Mouse (Mus musculus): ENCODE data around the gene Cyp2s1. TPM values are rescaled to one million over a fixed set of nuclear protein-coding genes. Genes with fewer than 3 reads are reported as not detected.
A peak's percentile ranks its signal among the peaks of the same experiment; 100 is the strongest.

The Cyp2s1 gene
- polyA plus RNA-seq, 1 experiment from 2014 or later: 3.3 TPM

GRCm38 (mm10) chr7:25788220-25789128, 28.2 kb downstream of the Cyp2s1 start, which contains the start of gene Axl:
Gene Axl (minus strand): TSS chr7:25788705.
- WGBS: under 1% methylated on average over 26 of the region's 30 CpGs
- Histone ChIP-seq H3K4me2 (ENCODE audit: low read depth) (peak within 1 kb of the TSS; percentile 74), H3K36me3 (ENCODE audit: control insufficient read depth, insufficient read depth, low read length) (no peaks in the 10 kb centered on the region), H3K27me3 (ENCODE audit: control insufficient read depth, insufficient read depth, low read length) (no peaks in the 10 kb centered on the region), H3K9me3 (ENCODE audit: control insufficient read depth, low read length) (no peaks in the 10 kb centered on the region), H3K4me3 (ENCODE audit: low read depth, low read length) (peak within 1 kb of the TSS; percentile 36), H3K4me1 (ENCODE audit: control insufficient read depth, insufficient read depth, low read length) (peaks cover 6% of the 10 kb centered on the region; the same call in 1 of the 2 replicates), H3K27ac (ENCODE audit: low read depth, low read length) (no peak within 1 kb of the TSS), H3K9ac (ENCODE audit: low read length) (peak within 1 kb of the TSS; percentile 63)
- ATAC-seq (ENCODE audit: insufficient read depth, low FRiP score, low TSS enrichment): peak; percentile 81
- DNase-seq (ENCODE audit: low spot score): peak; percentile 82

DNA sequence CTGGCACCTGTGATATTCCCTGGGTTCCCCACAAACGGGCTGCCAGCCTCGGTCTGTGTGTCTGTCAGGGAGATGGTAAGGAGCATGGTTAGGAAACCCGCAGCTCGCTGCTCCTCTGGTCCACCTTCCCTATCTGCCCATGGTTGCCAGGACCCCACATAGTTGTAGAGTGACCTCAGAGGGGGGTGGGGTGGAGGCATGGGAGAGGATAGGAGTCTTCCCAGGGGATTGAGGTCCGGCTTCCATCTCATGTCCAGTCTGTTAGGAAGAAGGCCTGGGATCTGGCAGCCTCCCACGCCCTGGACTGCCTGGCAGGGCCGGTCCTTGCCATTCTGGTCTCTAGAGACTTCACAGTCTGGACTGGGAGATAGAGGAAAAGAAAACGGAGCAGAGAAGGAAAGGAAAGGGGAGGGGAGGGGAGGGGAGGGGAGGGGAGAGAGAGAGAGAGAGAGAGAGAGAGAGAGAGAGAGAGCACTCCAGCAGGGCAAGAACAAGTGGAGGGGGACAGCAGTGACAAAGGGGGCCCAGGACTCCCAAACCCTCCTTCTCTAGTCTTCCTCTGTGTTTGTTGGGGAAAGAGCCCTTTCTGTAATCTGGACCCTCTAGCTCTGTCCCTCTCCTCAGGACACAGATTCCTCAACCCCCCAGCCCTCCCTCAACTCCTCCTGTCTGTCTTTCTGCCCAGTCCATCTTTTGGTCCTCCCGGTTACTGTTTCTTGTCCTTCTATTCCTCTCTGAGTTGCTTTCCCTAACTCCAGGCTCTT, 29.1 kb downstream of the Cyp2s1 start:
- H3K4me3 ChIP-seq (ENCODE audit: low read depth, low read length): peak overlapping the region; percentile 36
- no peaks in the 10 kb centered on the region for H3K36me3 ChIP-seq (ENCODE audit: control insufficient read depth, insufficient read depth, low read length)
- ATAC-seq (ENCODE audit: insufficient read depth, low FRiP score, low TSS enrichment) (0 out of 2 replicates have a peak, but pooled peaks have one; percentile 14), DNase-seq (ENCODE audit: low spot score) (no peak)
- H3K27me3 ChIP-seq (ENCODE audit: control insufficient read depth, insufficient read depth, low read length): no peaks in the 10 kb centered on the region
- peaks cover 6% of the 10 kb centered on the region; the same call in 1 of the 2 replicates for H3K4me1 ChIP-seq (ENCODE audit: control insufficient read depth, insufficient read depth, low read length)
- H3K9me3 ChIP-seq (ENCODE audit: control insufficient read depth, low read length): no peaks in the 10 kb centered on the region
- 31% methylated on average over 9 of the region's 9 CpGs for WGBS
- H3K27ac ChIP-seq (ENCODE audit: low read depth, low read length): no peak overlapping the region
- H3K4me2 ChIP-seq (ENCODE audit: low read depth): peak overlapping the region; percentile 74
- peak overlapping the region; percentile 63; the same call in 1 of the 2 replicates for H3K9ac ChIP-seq (ENCODE audit: low read length)

GRCm38 (mm10) chr7:25786974-25787373, 29.7 kb downstream of the Cyp2s1 start:
- peaks cover 7% of the 10 kb centered on the region for H3K4me1 ChIP-seq (ENCODE audit: control insufficient read depth, insufficient read depth, low read length)
- H3K27me3 ChIP-seq (ENCODE audit: control insufficient read depth, insufficient read depth, low read length): no peaks in the 10 kb centered on the region
- no peak overlapping the region for H3K4me2 ChIP-seq (ENCODE audit: low read depth)
- no peaks in the 10 kb centered on the region for H3K9me3 ChIP-seq (ENCODE audit: control insufficient read depth, low read length)
- 75% methylated on average over 4 of the region's 4 CpGs for WGBS
- H3K4me3 ChIP-seq (ENCODE audit: low read depth, low read length): no peak overlapping the region; the same call in 1 of the 2 replicates
- no peak overlapping the region for H3K27ac ChIP-seq (ENCODE audit: low read depth, low read length)
- DNase-seq (ENCODE audit: low spot score) (no peak), ATAC-seq (ENCODE audit: insufficient read depth, low FRiP score, low TSS enrichment) (no peak)
- H3K36me3 ChIP-seq (ENCODE audit: control insufficient read depth, insufficient read depth, low read length): no peaks in the 10 kb centered on the region
- H3K9ac ChIP-seq (ENCODE audit: low read length): no peak overlapping the region

DNA sequence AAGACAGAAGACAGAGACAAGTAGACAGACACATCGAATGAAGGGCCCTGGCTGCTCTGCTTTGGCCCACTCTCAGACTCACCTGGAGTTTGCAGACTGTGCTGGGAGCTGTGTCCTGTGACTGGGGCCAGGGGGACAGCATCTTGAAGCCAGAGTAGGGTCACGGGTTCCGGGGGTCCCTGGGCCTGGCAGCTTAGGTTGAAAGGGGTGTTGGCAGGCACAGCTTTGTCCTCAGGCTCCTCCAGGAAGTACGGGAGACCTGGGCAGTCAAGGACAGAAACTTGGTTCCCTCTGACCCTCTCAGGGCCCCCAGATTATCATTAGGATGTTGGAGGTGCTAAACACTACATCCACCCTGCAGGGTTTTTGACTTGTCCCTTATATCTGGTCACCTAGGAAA, 31.0 kb downstream of the Cyp2s1 start:
- no peak overlapping the region for H3K4me3 ChIP-seq (ENCODE audit: low read depth, low read length)
- no peak for DNase-seq (ENCODE audit: low spot score)

DNA sequence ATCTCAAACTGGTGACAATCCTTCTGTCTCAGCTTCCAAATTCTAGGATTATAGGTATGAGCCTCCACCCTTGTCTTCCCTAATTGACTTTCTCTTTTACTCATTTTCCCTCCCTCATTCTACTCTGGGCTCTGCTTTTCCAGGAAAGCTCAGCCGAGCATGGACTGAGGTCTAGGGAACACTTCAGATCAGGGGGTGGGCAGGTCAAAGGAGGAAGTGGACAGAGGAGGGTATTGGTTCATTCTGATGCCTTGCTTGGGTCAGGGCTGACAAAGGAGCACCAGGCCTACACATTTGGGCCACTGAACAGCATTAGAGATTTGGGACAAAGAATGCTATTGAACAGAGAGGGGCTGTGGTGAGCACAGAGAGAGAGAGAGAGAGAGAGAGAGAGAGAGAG, 31.9 kb downstream of the Cyp2s1 start:
- H3K4me1 ChIP-seq (ENCODE audit: control insufficient read depth, insufficient read depth, low read length): peaks cover 13% of the 10 kb centered on the region
- H3K9ac ChIP-seq (ENCODE audit: low read length): no peak overlapping the region
- no peak overlapping the region for H3K4me2 ChIP-seq (ENCODE audit: low read depth)
- H3K9me3 ChIP-seq (ENCODE audit: control insufficient read depth, low read length): no peaks in the 10 kb centered on the region
- 52% methylated on average over 1 of the region's 1 CpGs for WGBS
- no peaks in the 10 kb centered on the region for H3K27me3 ChIP-seq (ENCODE audit: control insufficient read depth, insufficient read depth, low read length)
- H3K36me3 ChIP-seq (ENCODE audit: control insufficient read depth, insufficient read depth, low read length): no peaks in the 10 kb centered on the region
- DNase-seq (ENCODE audit: low spot score) (no peak), ATAC-seq (ENCODE audit: insufficient read depth, low FRiP score, low TSS enrichment) (no peak)
- no peak overlapping the region for H3K27ac ChIP-seq (ENCODE audit: low read depth, low read length)
- H3K4me3 ChIP-seq (ENCODE audit: low read depth, low read length): no peak overlapping the region

More for the DNA sequence above, 31.0 kb downstream of the Cyp2s1 start:
- ATAC-seq (ENCODE audit: insufficient read depth, low FRiP score, low TSS enrichment): no peak
- Histone ChIP-seq H3K9ac (ENCODE audit: low read length) (no peak overlapping the region), H3K27ac (ENCODE audit: low read depth, low read length) (no peak overlapping the region), H3K4me2 (ENCODE audit: low read depth) (no peak overlapping the region), H3K27me3 (ENCODE audit: control insufficient read depth, insufficient read depth, low read length) (no peaks in the 10 kb centered on the region), H3K4me1 (ENCODE audit: control insufficient read depth, insufficient read depth, low read length) (peaks cover 13% of the 10 kb centered on the region), H3K9me3 (ENCODE audit: control insufficient read depth, low read length) (no peaks in the 10 kb centered on the region), H3K36me3 (ENCODE audit: control insufficient read depth, insufficient read depth, low read length) (no peaks in the 10 kb centered on the region)
- 84% methylated on average over 4 of the region's 4 CpGs for WGBS

DNA sequence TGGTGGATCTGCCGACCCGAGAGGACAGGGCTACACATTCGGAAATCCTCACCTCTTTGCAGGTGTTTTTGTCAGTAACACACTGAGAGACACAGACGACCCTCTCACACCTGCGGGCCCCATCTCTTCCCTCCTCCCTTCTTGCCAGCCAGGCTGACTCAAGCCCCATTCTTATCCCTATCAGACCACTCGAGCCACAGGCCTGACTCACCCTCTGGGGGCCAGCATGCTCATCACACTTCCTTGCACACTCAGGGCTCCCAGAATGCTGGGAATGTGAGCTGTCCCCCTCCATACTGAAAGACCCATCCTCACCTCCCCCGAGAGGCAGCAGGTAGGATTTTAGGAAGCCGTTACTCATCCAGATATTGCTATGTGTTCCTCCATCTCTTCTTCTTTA, 33.0 kb downstream of the Cyp2s1 start:
- Histone ChIP-seq H3K36me3 (ENCODE audit: control insufficient read depth, insufficient read depth, low read length) (no peaks in the 10 kb centered on the region), H3K27ac (ENCODE audit: low read depth, low read length) (no peak overlapping the region), H3K4me2 (ENCODE audit: low read depth) (no peak overlapping the region), H3K4me3 (ENCODE audit: low read depth, low read length) (no peak overlapping the region), H3K4me1 (ENCODE audit: control insufficient read depth, insufficient read depth, low read length) (peaks cover 12% of the 10 kb centered on the region), H3K9ac (ENCODE audit: low read length) (no peak overlapping the region), H3K27me3 (ENCODE audit: control insufficient read depth, insufficient read depth, low read length) (no peaks in the 10 kb centered on the region), H3K9me3 (ENCODE audit: control insufficient read depth, low read length) (no peaks in the 10 kb centered on the region)
- WGBS: 66% methylated on average over 8 of the region's 8 CpGs
- DNase-seq (ENCODE audit: low spot score) (no peak), ATAC-seq (ENCODE audit: insufficient read depth, low FRiP score, low TSS enrichment) (no peak)

DNA sequence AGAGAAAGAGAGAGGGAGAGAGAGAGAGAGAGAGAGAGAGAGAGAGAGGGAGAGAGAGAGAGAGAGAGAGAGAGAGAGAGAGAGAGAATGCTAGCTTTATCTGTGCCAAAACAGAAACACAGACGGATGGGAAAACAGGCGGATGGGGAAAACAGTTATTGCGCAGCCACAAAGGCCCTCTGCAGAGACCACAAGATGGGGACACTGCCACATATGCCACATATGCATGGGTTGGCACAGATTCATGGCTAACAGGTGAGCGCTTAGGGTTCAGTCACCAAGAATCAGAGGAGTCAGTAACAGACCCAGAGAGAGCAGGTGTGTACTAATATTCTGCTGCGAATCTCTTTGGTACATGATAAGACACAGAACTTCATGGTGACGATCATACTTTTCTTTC, 34.0 kb downstream of the Cyp2s1 start:
- H3K36me3 ChIP-seq (ENCODE audit: control insufficient read depth, insufficient read depth, low read length): no peaks in the 10 kb centered on the region
- DNase-seq (ENCODE audit: low spot score): no peak
- peaks cover 7% of the 10 kb centered on the region; the same call in 1 of the 2 replicates for H3K4me1 ChIP-seq (ENCODE audit: control insufficient read depth, insufficient read depth, low read length)
- H3K4me2 ChIP-seq (ENCODE audit: low read depth): no peak overlapping the region
- no peaks in the 10 kb centered on the region for H3K9me3 ChIP-seq (ENCODE audit: control insufficient read depth, low read length)
- no peaks in the 10 kb centered on the region for H3K27me3 ChIP-seq (ENCODE audit: control insufficient read depth, insufficient read depth, low read length)
- WGBS: 79% methylated on average over 6 of the region's 6 CpGs
- no peak for ATAC-seq (ENCODE audit: insufficient read depth, low FRiP score, low TSS enrichment)
- H3K9ac ChIP-seq (ENCODE audit: low read length): no peak overlapping the region
- H3K27ac ChIP-seq (ENCODE audit: low read depth, low read length): no peak overlapping the region
- H3K4me3 ChIP-seq (ENCODE audit: low read depth, low read length): no peak overlapping the region

- no peaks in the 10 kb centered on the region for H3K9me3 ChIP-seq (ENCODE audit: control insufficient read depth, low read length)
- H3K4me3 ChIP-seq (ENCODE audit: low read depth, low read length): peak overlapping the region; percentile 27
- ATAC-seq (ENCODE audit: insufficient read depth, low FRiP score, low TSS enrichment) (peak; percentile 67; the same call in 1 of the 2 replicates), DNase-seq (ENCODE audit: low spot score) (peak; percentile 46)
- no peaks in the 10 kb centered on the region for H3K27me3 ChIP-seq (ENCODE audit: control insufficient read depth, insufficient read depth, low read length)
- H3K4me1 ChIP-seq (ENCODE audit: control insufficient read depth, insufficient read depth, low read length): peaks cover 7% of the 10 kb centered on the region; the same call in 1 of the 2 replicates
- no peak overlapping the region for H3K27ac ChIP-seq (ENCODE audit: low read depth, low read length)
- peak overlapping the region; percentile 57 for H3K4me2 ChIP-seq (ENCODE audit: low read depth)
- peak overlapping the region; percentile 65 for H3K9ac ChIP-seq (ENCODE audit: low read length)
- 42% methylated on average over 11 of the region's 11 CpGs for WGBS
- H3K36me3 ChIP-seq (ENCODE audit: control insufficient read depth, insufficient read depth, low read length): no peaks in the 10 kb centered on the region
Measured at GRCm38 (mm10) chr7:25781937-25782610, 34.6 kb downstream of the Cyp2s1 start.
